Mouse (Mus musculus): ENCODE data around the gene Fem1b.
"Not testable (repeated sequence)": the region's sequence is repeated elsewhere in the genome, so short reads cannot be mapped to it uniquely, and the experiment has no call there.

Fem1b gene

DNA sequence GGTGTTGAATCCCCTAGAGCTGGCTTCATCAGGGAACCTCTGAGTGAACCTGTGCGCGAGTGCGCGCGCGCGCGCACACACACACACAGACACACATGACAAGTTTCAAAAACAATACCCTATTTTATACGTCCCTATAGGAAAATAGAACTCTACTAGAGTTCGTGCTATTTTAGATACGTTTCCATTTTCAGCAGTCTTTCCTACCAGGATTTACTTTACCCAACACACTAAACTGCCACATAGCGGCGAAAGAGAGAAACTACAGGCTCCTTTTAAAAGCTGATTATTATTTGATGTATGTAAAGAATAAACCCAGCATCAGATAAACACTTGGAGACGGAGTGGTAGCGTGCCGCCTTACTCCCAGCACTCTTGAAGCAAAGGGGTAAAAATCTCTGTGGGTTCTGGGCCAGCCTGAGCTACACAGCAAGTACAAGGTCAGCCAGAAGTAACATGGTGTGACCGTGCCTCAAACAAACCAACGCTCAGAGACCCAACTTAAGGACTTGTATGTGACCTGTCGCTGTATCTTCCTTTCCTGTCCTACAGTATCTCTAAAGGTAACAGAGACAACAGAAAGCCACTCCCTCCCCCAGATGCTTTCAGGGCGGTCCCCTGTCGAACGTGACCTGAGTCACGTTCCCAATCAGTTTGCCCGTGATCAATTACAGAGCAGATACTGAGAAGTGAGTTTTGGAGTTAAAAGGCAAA lies 16.4 kb upstream of the Fem1b start:
- no peak for DNase-seq (ENCODE audit: low read depth, low spot score)

GRCm38 (mm10) chr9:62826456-62826855 lies 14.7 kb upstream of the Fem1b start:
- no peak for DNase-seq (ENCODE audit: low read depth, low spot score)

DNA sequence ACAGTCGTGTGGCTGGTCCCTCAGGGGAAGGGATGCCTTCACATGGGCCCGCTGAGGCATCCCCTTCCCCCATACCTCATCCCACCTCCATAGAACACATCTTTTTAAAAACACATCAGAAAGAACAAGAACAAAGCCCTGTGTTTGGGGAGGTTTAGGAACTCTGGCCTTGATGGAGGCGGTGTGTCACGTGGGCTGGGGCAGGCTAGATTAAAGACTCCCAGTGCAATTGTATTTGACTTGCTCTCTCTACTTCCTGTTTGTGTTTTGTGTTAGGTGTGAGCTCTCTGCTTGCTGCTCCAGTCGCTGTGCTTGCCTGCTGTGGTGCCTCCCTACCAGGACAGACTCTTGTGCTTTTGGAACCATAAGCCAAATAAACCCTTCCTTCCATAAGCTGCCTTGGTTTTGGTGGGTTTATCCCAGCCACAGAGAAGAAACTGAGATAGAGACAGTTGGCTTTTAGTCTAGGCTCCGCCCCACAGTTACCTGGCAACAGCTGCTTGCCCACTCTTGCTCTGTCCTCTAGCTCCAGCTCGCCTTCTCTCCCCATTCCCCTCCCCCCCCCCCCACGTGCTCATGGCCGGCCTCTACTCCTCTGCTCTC lies 14.2 kb upstream of the Fem1b start:
- DNase-seq (ENCODE audit: low read depth, low spot score) = no peak

DNA sequence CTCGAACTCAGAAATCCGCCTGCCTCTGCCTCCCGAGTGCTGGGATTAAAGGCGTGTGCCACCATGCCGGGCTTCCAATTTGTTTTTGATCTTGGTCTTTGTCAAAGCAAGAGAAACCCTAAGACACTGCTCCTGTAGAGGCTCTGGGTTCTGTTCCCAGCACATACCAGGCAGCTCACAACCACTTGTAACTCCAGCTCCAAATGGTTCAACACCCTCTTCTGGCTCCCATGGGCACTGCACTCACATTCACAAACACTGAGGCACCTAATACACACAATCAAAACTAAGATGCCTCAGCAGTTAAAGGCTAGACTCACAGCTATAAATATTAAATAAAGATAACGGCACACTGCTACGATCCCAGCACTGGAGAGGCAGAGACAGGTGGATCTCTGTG lies 10.1 kb upstream of the Fem1b start:
- no peak for DNase-seq (ENCODE audit: low read depth, low spot score)

DNA sequence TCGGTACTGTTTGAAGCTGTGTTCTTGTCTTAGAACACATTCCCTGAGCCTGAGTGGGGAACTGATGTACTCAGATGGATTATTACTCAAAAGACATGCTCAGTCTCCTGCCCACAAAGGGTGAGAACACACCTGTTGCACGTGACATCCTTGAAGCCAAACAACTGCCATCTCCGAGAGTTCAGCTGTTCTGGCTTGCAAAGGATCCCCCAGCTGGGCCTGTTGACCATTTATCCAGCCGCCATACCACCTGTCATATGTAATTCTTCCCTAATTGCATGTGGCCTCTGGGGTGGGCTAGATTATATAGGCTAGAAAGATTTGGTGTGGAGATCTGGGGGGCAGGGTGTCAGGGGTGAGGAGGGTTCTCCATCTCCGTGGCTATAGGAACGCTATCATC lies 9.1 kb upstream of the Fem1b start:
- no peak for DNase-seq (ENCODE audit: low read depth, low spot score)

DNA sequence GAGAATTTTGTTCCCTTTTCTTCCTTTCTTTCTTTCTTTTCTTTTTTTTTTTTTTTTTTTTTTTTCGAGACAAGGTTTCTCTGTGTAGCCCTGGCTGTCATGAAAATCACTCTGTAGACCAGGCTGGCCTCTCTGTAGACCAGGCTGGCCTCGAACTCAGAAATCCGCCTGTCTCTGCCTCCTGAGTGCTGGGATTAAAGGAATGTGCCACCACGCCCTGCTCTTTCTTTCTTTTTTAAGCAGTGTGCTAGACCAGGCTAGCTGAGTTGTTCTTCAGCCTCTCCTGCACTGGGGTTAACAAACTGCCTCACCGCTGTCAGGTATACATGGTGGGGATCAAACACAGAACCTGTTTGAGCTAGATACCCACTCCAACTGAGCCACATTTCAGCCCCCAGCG lies 8.2 kb upstream of the Fem1b start:
- DNase-seq (ENCODE audit: low read depth, low spot score) = not testable (repeated sequence)

DNA sequence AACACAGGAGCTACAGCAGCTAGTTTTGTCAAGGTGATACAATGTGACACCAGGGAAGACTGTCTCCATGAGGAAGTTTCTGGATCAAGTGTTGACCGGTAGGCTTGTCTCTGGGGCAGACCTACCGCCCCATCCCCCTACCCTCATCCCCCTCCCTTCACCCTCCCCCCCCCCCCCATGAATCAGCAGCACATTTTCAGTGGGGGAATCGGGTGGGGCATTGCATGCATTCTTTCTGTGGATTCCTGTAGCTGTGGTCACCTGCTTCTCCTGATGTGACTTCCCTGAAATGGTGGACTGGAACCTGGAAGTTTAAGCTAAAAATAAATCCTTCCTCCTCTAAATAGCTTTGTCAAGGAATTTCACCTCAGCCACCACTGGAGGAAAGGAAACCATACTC lies 7.8 kb upstream of the Fem1b start:
- DNase-seq (ENCODE audit: low read depth, low spot score) = no peak

GRCm38 (mm10) chr9:62817828-62818614 lies 6.3 kb upstream of the Fem1b start:
- DNase-seq (ENCODE audit: low read depth, low spot score) = no peak

DNA sequence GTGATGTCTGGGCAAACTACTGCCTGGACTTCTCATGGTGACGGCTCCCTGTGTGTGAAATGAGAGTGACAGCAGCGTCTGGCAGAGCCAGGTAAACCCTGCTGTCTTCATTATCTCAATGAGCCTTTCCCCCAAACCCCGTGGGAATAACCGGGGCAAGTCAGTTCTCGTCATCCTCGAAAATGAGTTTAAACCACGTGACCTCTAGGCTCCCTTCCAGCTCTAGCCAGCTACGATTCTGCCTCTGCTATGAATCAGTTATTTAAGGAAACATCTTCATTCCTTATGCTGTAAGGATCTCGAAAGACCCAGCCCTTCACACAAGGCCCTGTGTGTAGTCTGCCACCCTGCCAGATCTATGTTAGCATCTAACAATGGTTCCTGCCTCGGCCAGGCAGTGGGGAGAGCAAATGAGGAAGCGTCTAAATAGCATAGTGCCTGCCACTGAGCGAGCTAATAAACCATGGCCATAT lies 5.4 kb upstream of the Fem1b start:
- peak; percentile 48 for DNase-seq (ENCODE audit: low read depth, low spot score)

DNA sequence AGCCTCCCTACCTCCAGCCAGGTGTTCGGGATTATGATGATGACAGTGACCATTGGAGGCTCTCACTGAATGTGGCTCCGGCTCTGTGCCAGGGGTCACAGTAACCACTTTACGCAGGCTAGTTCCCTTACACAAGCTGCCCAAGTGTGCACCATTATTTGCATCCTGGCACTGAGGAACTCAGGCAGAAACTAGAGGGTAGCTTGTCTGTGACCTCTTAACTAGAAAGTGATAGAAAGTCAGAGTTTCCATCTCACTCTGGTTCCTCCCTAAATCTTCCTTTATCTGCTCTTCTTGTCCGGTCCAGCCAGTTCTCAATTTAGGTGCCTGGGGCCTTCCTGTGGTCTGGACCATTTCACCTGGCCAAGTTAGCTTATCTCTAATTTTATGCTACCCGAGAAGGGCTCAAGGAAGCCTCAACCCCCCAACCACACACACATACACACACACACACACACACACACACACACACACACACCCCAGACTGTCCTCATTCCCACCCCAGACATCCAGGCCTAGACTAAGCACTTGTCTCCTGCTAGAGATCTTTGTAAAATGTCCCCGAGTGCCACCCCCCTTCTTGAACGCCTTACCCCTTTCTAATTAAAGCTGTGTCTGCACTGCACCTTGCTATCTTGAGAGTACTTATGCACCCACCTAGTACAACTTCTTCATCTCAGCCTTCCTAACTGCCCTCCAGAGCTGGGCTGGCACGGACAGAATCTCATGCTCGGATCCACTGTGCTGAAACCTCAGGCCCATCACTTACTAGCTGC lies 4.8 kb upstream of the Fem1b start:
- DNase-seq (ENCODE audit: low read depth, low spot score) = peak; percentile 40

- DNase-seq (ENCODE audit: low read depth, low spot score) = no peak
Observed at GRCm38 (mm10) chr9:62814751-62815150, 3.0 kb upstream of the Fem1b start.

DNA sequence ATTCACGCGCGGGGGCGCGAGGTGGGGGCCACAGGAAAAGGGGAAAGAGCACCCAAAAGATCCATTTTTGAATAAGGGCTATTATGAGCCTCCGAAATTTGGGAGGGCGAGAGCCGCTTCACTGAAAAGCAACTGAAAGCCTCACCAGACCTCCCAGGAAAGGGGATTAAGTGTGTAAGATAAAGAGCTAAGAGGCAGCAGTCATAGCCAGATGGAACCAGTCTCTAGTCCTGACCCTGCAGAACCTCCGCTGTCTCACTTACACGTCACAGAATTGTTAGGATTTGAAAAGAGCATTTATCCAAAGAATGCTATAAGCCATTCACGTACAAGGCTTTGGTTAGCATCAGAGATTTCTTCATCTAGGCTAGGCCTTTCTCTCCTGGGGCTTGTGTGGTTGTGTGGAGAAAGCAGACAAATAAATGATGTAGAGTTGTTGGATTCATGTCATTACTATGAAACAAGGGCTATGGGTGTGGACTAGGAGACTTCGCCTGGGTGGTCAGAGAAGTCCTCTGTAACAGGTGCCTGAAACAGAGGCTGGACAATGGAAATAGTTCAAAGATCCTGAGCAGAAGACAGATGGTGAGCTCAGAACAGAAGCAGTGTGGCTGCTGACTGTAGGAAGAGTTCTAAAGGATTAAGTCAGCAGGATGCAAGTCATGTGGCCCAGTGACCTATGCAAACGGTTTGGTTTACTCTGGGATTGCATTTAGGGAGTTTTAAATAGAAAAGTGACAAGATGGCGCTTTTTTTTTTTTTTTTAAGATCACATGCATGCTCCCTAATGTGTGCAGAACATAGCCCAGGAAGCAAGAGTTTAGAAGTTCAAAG lies 699 bp upstream of the Fem1b start:
- peak; percentile 34 for DNase-seq (ENCODE audit: low read depth, low spot score)

DNA sequence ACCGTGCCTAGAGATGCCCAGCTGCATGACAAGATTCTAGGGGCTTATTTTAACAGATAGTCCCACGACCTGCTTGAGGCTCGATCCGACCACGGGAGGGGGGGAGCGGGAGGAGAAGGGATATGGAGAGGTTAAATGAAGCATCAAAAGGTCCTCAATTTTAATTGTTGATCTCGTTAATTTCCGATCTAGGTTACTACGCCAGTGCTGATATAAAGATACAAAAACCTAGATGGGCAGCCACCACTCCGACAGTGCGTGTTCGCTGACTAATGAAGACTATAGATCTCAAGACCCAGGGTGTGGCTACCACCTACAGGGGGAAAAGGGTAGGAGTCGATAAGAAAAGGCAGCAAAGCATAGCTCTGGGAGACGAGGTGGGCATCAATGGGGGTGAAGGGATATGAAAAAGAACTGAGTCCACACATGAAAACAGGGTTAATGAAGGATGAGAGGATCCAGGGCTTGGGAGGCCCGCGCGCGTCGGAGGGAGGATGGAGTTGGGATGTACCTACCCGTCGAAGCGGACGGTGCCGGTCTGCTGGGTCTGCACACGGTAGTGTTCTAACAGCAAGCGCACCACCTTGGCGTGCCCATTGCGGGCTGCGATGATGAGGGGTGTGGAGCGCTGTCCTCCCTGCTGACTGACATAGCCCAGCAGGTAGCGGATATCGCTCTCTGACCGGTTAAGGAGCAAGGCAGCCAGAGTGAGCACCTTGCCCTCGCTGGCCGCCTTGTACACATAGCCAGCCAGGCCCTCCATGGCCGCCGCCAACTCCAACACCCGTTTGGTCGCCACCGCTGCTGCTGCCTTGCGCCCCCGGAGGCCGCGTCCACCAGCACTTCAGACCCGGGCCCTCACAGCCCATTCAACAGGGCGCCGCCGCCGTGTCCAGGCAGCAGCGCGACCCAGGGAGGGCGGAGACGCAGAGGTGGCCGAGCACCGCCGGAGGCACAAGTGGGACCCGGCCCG lies 905 bp downstream of the Fem1b start:
- peak; percentile 62 for DNase-seq (ENCODE audit: low read depth, low spot score)

DNA sequence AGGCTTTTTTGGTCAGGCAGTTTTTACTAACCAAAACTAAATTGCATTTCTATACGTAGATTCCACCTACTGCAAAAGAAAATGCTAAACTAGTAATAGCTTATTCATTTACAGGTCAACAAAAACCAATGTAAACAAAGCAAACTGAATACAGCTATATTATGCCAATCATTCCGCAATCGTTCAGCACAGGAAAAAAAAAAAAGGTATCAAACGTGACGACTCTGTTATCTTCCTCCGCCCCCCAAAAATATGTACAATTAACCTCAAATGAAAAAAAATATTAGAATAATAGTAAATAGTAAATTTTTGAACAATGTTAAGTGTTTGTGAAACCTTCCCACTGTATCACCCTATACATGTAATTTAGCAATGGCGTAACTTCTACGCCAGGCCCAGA lies 1.6 kb downstream of the Fem1b start:
- DNase-seq (ENCODE audit: low read depth, low spot score) = no peak

GRCm38 (mm10) chr9:62799218-62799617 lies 12.5 kb downstream of the Fem1b start:
- DNase-seq (ENCODE audit: low read depth, low spot score) = not testable (repeated sequence)

DNA sequence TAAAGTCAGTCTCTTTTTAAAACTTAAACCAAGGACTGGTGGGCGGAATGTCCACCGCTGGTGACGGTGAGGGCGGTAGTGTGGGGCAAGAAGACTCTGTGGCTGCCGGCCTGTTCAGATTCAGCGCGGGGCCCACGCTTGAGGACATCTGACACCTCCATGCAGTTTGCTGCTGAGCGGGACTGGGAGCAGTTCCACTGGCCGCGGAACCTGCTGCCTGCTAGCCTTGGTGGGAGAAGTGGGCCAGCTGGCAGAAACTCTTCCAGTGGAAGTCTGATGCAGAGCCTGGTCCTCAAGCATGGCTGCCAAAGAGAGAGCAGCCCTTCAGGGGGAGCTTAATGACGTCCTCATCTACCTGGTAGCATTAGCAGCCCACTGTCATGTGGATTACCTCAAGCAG lies 21.9 kb downstream of the Fem1b start:
- DNase-seq (ENCODE audit: low read depth, low spot score) = no peak

DNA sequence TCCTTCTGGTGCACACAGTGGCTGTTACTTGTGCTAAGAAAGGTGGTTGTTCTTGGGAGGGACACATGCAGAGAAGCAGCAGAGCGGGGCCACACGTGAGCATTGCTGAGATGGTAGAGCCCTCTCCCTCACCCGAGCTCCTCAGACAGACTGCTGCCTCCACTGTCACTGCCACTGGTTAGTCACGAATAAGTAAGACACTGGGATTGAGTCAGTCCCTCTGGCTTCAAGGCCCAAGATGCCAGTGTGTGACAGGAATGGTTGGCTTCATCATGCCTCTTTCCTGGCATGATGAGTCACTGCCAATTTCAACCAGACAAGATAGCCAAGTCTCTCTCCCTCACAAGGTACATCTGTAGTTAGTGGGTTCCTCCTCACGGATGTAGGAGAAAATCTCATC lies 25.0 kb downstream of the Fem1b start:
- DNase-seq (ENCODE audit: low read depth, low spot score) = no peak

DNA sequence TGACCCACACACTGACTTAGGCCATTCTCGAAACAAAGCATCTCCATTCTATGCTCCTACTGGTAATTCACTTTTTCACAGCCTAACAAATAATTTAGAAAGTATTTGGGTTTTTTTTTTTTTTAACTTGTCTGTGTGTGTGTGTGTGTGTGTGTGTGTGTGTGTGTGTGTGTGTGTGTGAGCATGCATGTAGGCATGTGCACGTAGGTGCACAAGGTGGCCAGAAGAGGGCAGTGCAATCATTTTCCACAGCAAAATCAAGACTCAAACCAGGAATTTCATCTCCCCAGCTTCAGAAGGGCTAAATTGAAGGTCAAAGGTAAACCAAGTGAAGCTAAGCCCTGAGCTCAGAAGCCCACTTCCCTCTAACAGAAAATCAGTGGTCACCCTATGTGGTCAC lies 27.5 kb downstream of the Fem1b start:
- DNase-seq (ENCODE audit: low read depth, low spot score) = peak; percentile 38

DNA sequence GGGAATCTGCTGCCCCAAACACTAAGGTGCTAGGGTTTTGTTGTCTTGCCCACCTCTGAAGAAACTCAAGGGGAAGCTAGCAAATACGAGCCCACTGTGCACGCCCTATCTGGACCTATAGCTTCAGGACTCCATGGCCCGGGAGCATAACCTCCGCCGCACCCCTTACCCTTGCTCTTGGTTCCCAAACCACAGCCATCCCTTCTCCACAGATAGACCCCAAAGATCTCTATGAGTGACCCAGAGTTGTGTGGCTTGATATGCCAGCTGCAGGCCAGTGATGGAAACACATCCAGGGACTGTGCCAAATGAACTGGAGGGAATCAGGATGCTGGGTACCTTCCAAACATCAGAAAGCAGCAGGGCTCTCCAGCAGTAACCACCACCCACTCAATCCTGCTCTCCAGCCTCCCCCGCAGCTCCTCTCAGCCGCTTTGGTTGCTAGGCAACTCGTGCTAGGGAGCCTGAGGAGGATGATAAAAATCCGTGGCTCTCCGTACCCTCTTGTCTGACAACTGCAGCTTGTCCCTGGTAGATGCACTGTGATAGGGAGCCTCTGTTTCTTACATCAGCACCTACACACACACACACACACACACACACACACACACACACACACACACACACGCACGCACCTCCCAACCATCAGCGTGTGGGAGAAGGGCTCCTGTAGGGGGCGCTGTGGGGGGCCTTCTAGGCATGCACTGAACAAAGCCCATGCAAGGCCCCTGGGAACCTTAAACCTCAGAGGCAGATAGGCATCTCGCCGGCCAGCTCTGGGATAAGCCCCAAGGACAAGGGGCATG lies 28.6 kb downstream of the Fem1b start:
- DNase-seq (ENCODE audit: low read depth, low spot score) = peak; percentile 26
